Mouse (Mus musculus) limb, embryonic 12.5 days (tissue): ENCODE data around the gene Lrig2. TPM values are rescaled to one million over a fixed set of nuclear protein-coding genes. Genes with fewer than 3 reads are reported as not detected.
"Not testable (repeated sequence)": the region's sequence is repeated elsewhere in the genome, so short reads cannot be mapped to it uniquely, and the experiment has no call there.

ENCODE experiments used
- ATAC-seq: fragments of 200-750 bp; cut with Nextera tagmentation; 2 replicates; pipeline ENCODE4 v1.8.0; 2017; ENCODE audit warnings: low read depth, moderate TSS enrichment; ENCODE audit not compliant: insufficient number of reproducible peaks, insufficient read depth, low FRiP score, low TSS enrichment
- H3K27ac ChIP-seq: fragments of 300-500 bp; sonication (generic); 2 replicates; pipeline ENCODE4 v1.5.1; 2016; ENCODE audit warnings: mild to moderate bottlenecking, moderate library complexity
- H3K27me3 ChIP-seq: fragments of 300-500 bp; sonication (generic); 2 replicates; pipeline ENCODE4 v1.6.1; 2016; ENCODE audit warnings: mild to moderate bottlenecking, moderate library complexity
- H3K36me3 ChIP-seq: fragments of 300-500 bp; sonication (generic); 2 replicates; pipeline ENCODE4 v1.6.1; 2016; ENCODE audit warnings: mild to moderate bottlenecking, moderate library complexity
- H3K4me1 ChIP-seq: fragments of 300-500 bp; sonication (generic); replicated peaks from 2 replicates; pipeline ENCODE4 v1.6.1; 2016
- H3K4me2 ChIP-seq: fragments of 300-500 bp; sonication (generic); 2 replicates; pipeline ENCODE4 v1.6.1; 2016; ENCODE audit warnings: mild to moderate bottlenecking, moderate library complexity
- H3K4me3 ChIP-seq: fragments of 300-500 bp; sonication (generic); replicated peaks from 2 replicates; pipeline ENCODE4 v1.5.1; 2016; ENCODE audit warnings: mild to moderate bottlenecking
- H3K9ac ChIP-seq: fragments of 300-500 bp; sonication (generic); replicated peaks from 2 replicates; pipeline ENCODE4 v1.6.1; 2016; ENCODE audit warnings: mild to moderate bottlenecking, moderate library complexity
- H3K9me3 ChIP-seq: fragments of 300-500 bp; sonication (generic); 2 replicates; pipeline ENCODE4 v1.6.1; 2016; ENCODE audit warnings: mild to moderate bottlenecking, moderate library complexity
- WGBS: fragments of 180-500 bp; shearing (Covaris S2); methylation state at CpG from one replicate; pipeline ENCODE4 v1.1.7; 2016; 5-methylcytosine and 5-hydroxymethylcytosine counted together
- polyA plus RNA-seq: library from polyadenylated mRNA; unstranded; fragments of >200 nt; fragmentation: Nextera tagmentation; extraction: Ambion mirVana; gene quantifications from 2 replicates; pipeline ENCODE4 v1.2.1, GENCODE M21; 2016

Lrig2 gene
- polyA plus RNA-seq, 1 experiment from 2014 or later = 27.6 TPM

DNA sequence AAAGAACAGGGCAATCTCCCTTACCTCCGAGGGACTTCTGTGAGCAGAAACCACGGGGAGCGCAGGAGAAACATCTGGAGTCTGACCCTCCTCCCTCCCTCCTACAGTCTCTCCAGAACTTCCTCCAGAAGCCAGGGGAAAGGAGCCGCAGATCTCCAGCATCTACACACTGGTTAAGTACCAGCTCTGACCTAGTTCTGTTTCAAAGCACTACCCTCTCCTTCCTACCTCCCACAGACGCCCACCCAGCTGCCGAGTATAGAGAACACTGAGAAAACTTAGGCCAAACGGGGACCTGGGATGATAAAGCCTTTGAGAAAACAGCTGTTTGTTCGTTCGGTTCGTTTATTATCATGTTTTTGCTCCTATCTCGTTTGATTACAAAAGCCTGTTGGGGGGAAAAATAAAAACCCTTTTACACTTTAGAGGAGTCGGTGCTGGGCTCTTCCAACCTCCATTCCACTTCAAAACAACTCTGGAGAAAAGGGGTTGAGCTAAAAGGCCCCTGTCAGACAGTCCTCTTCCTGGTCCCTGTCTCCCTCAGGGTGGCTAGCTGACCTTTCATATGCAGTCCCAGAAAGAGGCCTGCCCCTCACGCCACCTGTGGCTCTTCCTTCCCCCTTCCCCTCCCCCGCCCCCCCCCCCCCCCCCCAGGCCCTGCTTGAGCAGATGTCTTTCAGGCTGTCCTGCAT lies 80.4 kb downstream of the Lrig2 start:
- Histone ChIP-seq H3K9ac (no peak overlapping the region), H3K4me1 (peaks cover 24% of the 10 kb centered on the region), H3K27me3 (no peaks in the 10 kb centered on the region), H3K4me3 (no peak overlapping the region), H3K4me2 (peak overlapping the region; percentile 17; the same call in 1 of the 2 replicates), H3K27ac (no peak overlapping the region), H3K36me3 (no peaks in the 10 kb centered on the region), H3K9me3 (no peaks in the 10 kb centered on the region)
- peak; percentile 53; the same call in 1 of the 2 replicates for ATAC-seq
- WGBS = 14% methylated on average over 13 of the region's 14 CpGs

DNA sequence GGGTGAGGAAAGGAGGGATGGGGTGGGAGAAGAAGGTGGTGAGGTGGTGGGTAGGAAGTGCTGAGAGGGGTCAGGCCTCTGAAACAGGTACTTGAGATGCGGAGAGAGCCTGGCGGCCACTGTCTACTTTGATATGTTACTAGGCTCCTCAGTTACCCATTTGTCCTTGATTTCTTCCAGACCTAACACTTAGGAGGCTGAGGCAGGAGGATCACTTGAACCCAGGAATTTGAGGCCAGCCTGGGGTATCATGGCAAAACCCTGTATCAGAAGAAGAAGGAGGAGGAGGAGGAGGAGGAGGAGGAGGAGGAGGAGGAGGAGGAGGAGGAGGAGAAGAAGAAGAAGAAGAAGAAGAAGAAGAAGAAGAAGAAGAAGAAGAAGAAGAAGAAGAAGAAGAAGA lies 84.4 kb downstream of the Lrig2 start:
- ATAC-seq, H3K9ac ChIP-seq, H3K36me3 ChIP-seq, H3K9me3 ChIP-seq, H3K27me3 ChIP-seq, H3K4me3 ChIP-seq, H3K27ac ChIP-seq, H3K4me2 ChIP-seq: not testable (repeated sequence)
- 95% methylated on average over 2 of the region's 2 CpGs for WGBS
- peaks cover 24% of the 10 kb centered on the region for H3K4me1 ChIP-seq

DNA sequence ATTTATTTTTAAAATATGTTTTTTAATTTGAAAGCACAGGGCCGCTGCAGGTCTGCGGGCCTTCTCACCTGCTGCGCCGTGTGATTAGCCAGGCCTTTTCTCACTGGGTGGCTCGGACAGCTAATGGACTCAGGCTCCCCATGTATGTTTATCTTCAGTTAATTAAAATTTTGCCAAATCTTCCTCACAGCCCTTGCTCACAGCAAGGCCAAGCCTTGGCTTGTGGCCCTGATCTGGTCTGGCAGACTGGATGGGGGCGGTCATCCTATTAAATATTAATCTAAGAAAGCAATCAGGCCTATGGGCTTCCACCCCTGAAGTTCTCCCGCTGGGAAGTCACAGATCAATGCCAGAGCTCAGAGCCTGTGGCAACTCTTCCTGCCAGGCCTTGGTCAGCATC lies 87.4 kb downstream of the Lrig2 start:
- Histone ChIP-seq H3K27me3 (no peaks in the 10 kb centered on the region), H3K4me2 (no peak overlapping the region), H3K27ac (no peak overlapping the region), H3K9me3 (no peaks in the 10 kb centered on the region), H3K9ac (no peak overlapping the region), H3K36me3 (no peaks in the 10 kb centered on the region), H3K4me1 (0 out of 2 replicates have a peak, but pooled peaks cover 9% of the 10 kb centered on the region), H3K4me3 (no peak overlapping the region)
- WGBS = 82% methylated on average over 7 of the region's 7 CpGs
- ATAC-seq = no peak

DNA sequence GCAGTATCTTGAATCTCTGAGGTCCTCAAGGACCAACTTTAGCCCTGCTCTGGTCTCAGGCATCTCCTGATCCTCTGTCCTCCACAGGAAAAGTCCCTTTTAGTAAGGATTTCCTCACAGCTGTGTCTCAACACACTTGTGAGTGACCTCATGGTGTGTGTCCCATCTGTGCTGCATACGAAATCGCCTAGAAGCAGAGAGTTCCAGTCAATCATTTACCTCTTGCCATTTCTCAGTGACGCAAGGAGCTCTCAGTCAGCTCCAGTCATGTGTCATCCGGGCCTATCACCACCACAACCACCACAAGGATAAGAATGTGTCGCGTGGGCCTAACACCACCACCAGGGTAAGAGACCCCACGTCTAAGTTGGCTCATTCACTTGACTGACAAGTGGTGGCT lies 90.8 kb downstream of the Lrig2 start:
- H3K27ac ChIP-seq = no peak overlapping the region
- H3K9me3 ChIP-seq = no peaks in the 10 kb centered on the region
- H3K4me2 ChIP-seq = no peak overlapping the region
- ATAC-seq = no peak
- no peaks in the 10 kb centered on the region for H3K36me3 ChIP-seq
- 0 out of 2 replicates have a peak, but pooled peaks cover 9% of the 10 kb centered on the region for H3K4me1 ChIP-seq
- no peak overlapping the region for H3K9ac ChIP-seq
- no peak overlapping the region for H3K4me3 ChIP-seq
- 85% methylated on average over 7 of the region's 7 CpGs for whole genome bisulfite sequencing
- no peaks in the 10 kb centered on the region for H3K27me3 ChIP-seq

DNA sequence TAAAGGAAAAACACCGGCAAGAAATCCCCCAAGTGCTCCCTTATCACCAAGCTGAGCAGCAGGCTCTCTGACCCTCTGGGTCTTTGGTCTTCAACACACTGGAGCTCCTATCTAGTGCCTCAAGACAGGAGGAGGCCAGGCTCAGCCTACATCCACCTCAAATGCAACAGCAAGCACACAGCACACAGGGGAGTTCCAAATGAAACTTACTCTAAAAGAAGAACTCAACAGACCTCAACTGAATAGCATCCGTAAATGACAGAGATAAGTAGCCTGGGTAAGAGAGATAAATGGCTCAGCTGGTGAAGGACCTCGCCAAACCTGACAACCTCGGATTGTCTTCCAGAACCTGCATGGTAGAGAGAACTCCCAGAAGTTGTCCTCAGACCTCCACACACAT lies 91.7 kb downstream of the Lrig2 start:
- H3K36me3 ChIP-seq = no peaks in the 10 kb centered on the region

DNA sequence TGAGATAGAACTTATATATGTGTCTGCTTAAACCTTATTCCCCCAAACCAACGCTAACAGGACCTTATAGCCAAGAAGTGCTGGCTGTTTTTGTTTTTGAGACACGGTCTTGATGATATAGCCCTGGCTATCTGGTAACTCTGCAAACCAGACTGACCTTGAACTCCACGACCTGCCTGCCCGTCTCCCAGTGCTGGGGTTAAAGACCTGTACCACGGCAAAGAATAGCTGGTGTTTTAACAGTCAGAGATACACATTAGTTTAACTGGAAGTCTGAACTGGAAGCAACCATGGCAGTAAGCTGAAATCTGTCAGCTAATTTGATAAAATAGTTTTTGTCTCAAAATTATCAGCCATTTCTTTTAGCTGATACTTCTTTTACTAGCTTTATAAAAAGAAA lies 94.9 kb downstream of the Lrig2 start:
- H3K27ac ChIP-seq = no peak overlapping the region
- H3K36me3 ChIP-seq = no peaks in the 10 kb centered on the region
- H3K9me3 ChIP-seq = no peaks in the 10 kb centered on the region
- H3K27me3 ChIP-seq = no peaks in the 10 kb centered on the region
- H3K4me1 ChIP-seq = peaks cover 7% of the 10 kb centered on the region
- ATAC-seq = no peak
- no peak overlapping the region for H3K9ac ChIP-seq
- H3K4me2 ChIP-seq = no peak overlapping the region
- H3K4me3 ChIP-seq = no peak overlapping the region
- WGBS = 72% methylated on average over 5 of the region's 5 CpGs

More for the DNA sequence above, 91.7 kb downstream of the Lrig2 start:
- 82% methylated on average over 4 of the region's 4 CpGs for WGBS
- Histone ChIP-seq H3K9ac (no peak overlapping the region), H3K4me3 (no peak overlapping the region), H3K9me3 (no peaks in the 10 kb centered on the region), H3K4me1 (0 out of 2 replicates have a peak, but pooled peaks cover 8% of the 10 kb centered on the region), H3K27me3 (no peaks in the 10 kb centered on the region), H3K27ac (no peak overlapping the region), H3K4me2 (no peak overlapping the region)
- no peak for ATAC-seq

DNA sequence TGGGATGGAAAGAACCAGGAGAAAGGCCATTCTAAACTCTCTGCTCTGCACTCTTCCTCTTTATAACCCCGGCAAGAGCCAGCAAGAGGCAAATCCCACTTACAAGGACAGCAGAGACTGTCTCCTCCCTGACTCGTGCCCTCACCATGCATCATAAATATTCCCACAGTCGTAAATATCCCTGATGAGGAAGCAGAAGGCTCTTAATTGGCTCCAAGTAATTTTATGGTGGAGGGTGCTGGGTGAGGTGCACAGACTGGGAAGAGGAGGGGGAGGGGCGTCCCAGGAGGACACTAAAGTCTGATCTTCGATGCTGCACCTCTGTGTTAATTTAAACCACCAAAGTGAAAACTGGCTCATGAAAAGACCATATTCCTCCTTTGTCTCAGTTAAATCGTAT lies 99.2 kb downstream of the Lrig2 start:
- Histone ChIP-seq H3K9ac (no peak overlapping the region), H3K4me2 (no peak overlapping the region), H3K36me3 (no peaks in the 10 kb centered on the region), H3K27me3 (no peaks in the 10 kb centered on the region; the same call in 1 of the 2 replicates), H3K27ac (no peak overlapping the region), H3K4me1 (peaks cover 15% of the 10 kb centered on the region), H3K4me3 (no peak overlapping the region), H3K9me3 (no peaks in the 10 kb centered on the region)
- 29% methylated on average over 6 of the region's 6 CpGs for WGBS
- ATAC-seq = no peak

DNA sequence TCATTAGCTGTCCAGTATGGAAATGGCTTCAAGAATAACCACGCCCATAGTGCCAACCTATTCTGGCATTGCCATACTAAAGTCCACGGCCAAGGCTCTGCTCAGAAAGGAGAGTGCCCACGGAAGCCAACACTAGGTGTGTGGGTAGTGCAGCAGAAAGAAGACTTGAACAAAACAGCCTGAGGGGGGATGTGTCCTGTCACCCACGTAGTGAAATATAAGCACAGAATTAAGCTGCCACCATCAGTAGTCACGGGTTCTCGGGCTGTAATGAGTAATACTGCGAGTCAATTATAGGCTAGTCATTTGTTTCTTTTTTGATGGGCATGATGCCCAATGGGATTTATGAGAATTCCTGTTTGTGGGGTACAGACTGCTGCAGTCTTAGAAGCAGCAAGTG lies 104.2 kb downstream of the Lrig2 start:
- WGBS = 78% methylated on average over 7 of the region's 7 CpGs
- no peaks in the 10 kb centered on the region; the same call in 1 of the 2 replicates for H3K27me3 ChIP-seq
- H3K4me3 ChIP-seq = no peak overlapping the region
- no peak overlapping the region for H3K4me2 ChIP-seq
- peaks cover 14% of the 10 kb centered on the region for H3K4me1 ChIP-seq
- no peak overlapping the region for H3K9ac ChIP-seq
- no peaks in the 10 kb centered on the region for H3K36me3 ChIP-seq
- H3K27ac ChIP-seq = no peak overlapping the region
- ATAC-seq = no peak
- H3K9me3 ChIP-seq = no peaks in the 10 kb centered on the region

DNA sequence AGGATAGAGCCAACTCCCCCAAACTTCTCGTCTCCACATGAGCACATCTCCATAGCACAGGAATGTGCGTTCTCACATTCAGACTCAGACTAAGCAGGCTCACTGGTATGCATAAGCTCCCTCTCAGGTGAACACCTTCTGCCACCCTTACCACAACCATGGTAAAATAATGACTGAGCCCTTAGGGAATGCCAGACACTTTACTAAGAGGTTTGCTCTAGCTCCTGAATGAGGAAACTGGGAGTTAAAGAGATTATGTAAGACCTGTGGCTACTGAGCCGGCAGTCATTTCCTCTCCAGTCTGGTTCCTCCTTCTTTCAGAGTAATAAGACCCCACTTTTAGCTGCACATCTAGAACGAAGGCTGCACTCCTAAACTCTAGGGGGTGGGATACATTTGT lies 108.1 kb downstream of the Lrig2 start:
- no peaks in the 10 kb centered on the region for H3K9me3 ChIP-seq
- no peaks in the 10 kb centered on the region for H3K36me3 ChIP-seq
- H3K27me3 ChIP-seq = no peaks in the 10 kb centered on the region
- H3K27ac ChIP-seq = no peak overlapping the region
- no peak overlapping the region for H3K9ac ChIP-seq
- no peak overlapping the region for H3K4me2 ChIP-seq
- 78% methylated on average over 4 of the region's 4 CpGs for WGBS
- no peak for ATAC-seq
- H3K4me3 ChIP-seq = no peak overlapping the region
- H3K4me1 ChIP-seq = no peaks in the 10 kb centered on the region

DNA sequence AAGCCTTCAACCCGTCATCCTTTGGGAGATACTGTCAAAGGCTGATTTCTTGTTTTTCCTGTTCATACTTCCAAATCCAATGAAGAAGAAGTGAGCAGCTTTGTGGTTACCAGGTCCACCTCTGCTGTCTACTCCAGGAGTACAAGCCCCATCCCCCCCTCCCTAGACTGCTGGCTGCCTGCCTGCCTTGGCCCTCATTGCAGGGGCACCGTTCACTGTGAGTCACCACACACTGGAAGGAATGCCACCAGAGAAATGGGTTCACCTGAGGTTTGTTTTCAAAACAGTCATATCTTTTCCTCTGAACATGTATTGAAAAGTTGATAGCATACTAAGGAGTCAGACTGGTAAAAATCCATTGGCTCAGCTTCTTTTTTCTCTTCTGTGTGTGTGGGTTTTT lies 110.5 kb downstream of the Lrig2 start:
- Histone ChIP-seq H3K9ac (no peak overlapping the region), H3K4me3 (no peak overlapping the region), H3K27me3 (no peaks in the 10 kb centered on the region), H3K27ac (no peak overlapping the region), H3K9me3 (no peaks in the 10 kb centered on the region), H3K4me1 (no peaks in the 10 kb centered on the region), H3K4me2 (no peak overlapping the region), H3K36me3 (no peaks in the 10 kb centered on the region)
- WGBS = 81% methylated on average over 2 of the region's 2 CpGs
- no peak for ATAC-seq

DNA sequence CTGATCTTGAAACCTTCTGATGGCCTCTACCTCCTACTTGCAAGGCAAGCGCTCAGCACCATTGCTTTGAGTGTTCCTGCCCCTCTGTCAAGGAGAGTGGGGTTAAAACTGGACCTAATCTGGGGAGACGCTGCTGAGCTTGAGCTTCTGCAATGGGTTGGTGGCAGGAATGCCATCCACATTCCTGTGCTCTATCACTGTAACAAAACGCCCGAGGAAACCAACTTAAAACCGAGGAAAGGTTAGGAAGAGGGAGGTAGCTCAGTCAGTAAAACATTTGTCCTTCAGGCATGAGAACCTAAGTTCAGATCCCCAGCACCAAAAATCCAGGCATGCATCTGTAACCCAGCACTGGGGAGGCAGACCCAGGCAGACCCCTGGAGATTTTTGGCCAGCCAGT lies 111.6 kb downstream of the Lrig2 start:
- Histone ChIP-seq H3K27me3 (no peaks in the 10 kb centered on the region), H3K27ac (no peak overlapping the region), H3K4me2 (no peak overlapping the region), H3K9ac (no peak overlapping the region), H3K36me3 (no peaks in the 10 kb centered on the region), H3K9me3 (no peaks in the 10 kb centered on the region), H3K4me1 (no peaks in the 10 kb centered on the region), H3K4me3 (no peak overlapping the region)
- 85% methylated on average over 5 of the region's 5 CpGs for WGBS
- no peak for ATAC-seq
